Mouse (Mus musculus) limb, embryonic 13.5 days (tissue): Measurements from ENCODE around the gene Map1lc3a. TPM values are rescaled to one million over a fixed set of nuclear protein-coding genes. Genes with fewer than 3 reads are reported as not detected.

Source experiments
- ATAC-seq: fragments of 200-750 bp; cut with Nextera tagmentation; 2 replicates; pipeline ENCODE4 v1.8.0; 2017; ENCODE audit warnings: low read depth, moderate number of reproducible peaks, moderate TSS enrichment; ENCODE audit not compliant: low FRiP score
- H3K27ac ChIP-seq: fragments of 300-500 bp; sonication (generic); 2 replicates; pipeline ENCODE4 v1.5.1; 2015; ENCODE audit warnings: inconsistent platforms, mild to moderate bottlenecking, moderate library complexity
- H3K27me3 ChIP-seq: fragments of 300-500 bp; sonication (generic); 2 replicates; pipeline ENCODE4 v1.6.1; 2015; ENCODE audit warnings: mild to moderate bottlenecking, inconsistent platforms
- H3K36me3 ChIP-seq: fragments of 300-500 bp; sonication (generic); 2 replicates; pipeline ENCODE4 v1.6.1; 2015; ENCODE audit warnings: inconsistent platforms, mild to moderate bottlenecking, moderate library complexity
- H3K4me1 ChIP-seq: fragments of 300-500 bp; sonication (generic); 2 replicates; pipeline ENCODE4 v1.6.1; 2015; ENCODE audit warnings: inconsistent platforms
- H3K4me2 ChIP-seq: fragments of 300-500 bp; sonication (generic); replicated peaks from 2 replicates; pipeline ENCODE4 v1.6.1; 2015; ENCODE audit warnings: inconsistent platforms, mild to moderate bottlenecking, moderate library complexity
- H3K4me3 ChIP-seq: fragments of 300-500 bp; sonication (generic); 2 replicates; pipeline ENCODE4 v1.5.1; 2015; ENCODE audit warnings: moderate library complexity, mild to moderate bottlenecking, inconsistent platforms
- H3K9ac ChIP-seq: fragments of 300-500 bp; sonication (generic); 2 replicates; pipeline ENCODE4 v1.6.1; 2015; ENCODE audit warnings: mild to moderate bottlenecking, inconsistent platforms
- H3K9me3 ChIP-seq: fragments of 300-500 bp; sonication (generic); 2 replicates; pipeline ENCODE4 v1.6.1; 2016; ENCODE audit warnings: inconsistent platforms
- WGBS: fragments of 180-500 bp; shearing (Covaris S2); methylation state at CpG from one replicate; pipeline ENCODE4 v1.1.7; 2015; 5-methylcytosine and 5-hydroxymethylcytosine counted together
- polyA plus RNA-seq: library from polyadenylated mRNA; unstranded; fragments of >200 nt; fragmentation: Nextera tagmentation; extraction: Ambion mirVana; gene quantifications from 2 replicates; pipeline ENCODE4 v1.2.1, GENCODE M21; 2015

Map1lc3a gene
- polyA plus RNA-seq, 1 experiment from 2014 or later: 213 TPM

GRCm38 (mm10) chr2:155290066-155290465 lies 14.0 kb downstream of the Map1lc3a start:
- no peaks in the 10 kb centered on the region for H3K27me3 ChIP-seq
- H3K9me3 ChIP-seq: no peaks in the 10 kb centered on the region
- H3K27ac ChIP-seq: no peak overlapping the region
- no peak overlapping the region for H3K9ac ChIP-seq
- H3K4me1 ChIP-seq: no peaks in the 10 kb centered on the region
- WGBS: 93% methylated on average over 8 of the region's 8 CpGs
- no peak overlapping the region for H3K4me3 ChIP-seq
- ATAC-seq: no peak
- no peak overlapping the region for H3K4me2 ChIP-seq
- peaks cover 60% of the 10 kb centered on the region for H3K36me3 ChIP-seq

- H3K4me3 ChIP-seq: no peak overlapping the region
- no peak overlapping the region for H3K27ac ChIP-seq
- ATAC-seq: no peak
- no peaks in the 10 kb centered on the region for H3K27me3 ChIP-seq
- no peak overlapping the region for H3K9ac ChIP-seq
- H3K4me1 ChIP-seq: no peaks in the 10 kb centered on the region
- 81% methylated on average over 2 of the region's 2 CpGs for WGBS
- H3K9me3 ChIP-seq: no peaks in the 10 kb centered on the region
- no peak overlapping the region for H3K4me2 ChIP-seq
- peaks cover 87% of the 10 kb centered on the region for H3K36me3 ChIP-seq
Observed at GRCm38 (mm10) chr2:155293382-155293781, 17.3 kb downstream of the Map1lc3a start.

- H3K9me3 ChIP-seq: no peaks in the 10 kb centered on the region
- H3K9ac ChIP-seq: no peak overlapping the region
- no peak overlapping the region for H3K4me3 ChIP-seq
- H3K27ac ChIP-seq: no peak overlapping the region
- H3K36me3 ChIP-seq: peaks cover 93% of the 10 kb centered on the region
- ATAC-seq: no peak
- no peak overlapping the region for H3K4me2 ChIP-seq
- 92% methylated on average over 4 of the region's 4 CpGs for WGBS
- H3K27me3 ChIP-seq: no peaks in the 10 kb centered on the region
- H3K4me1 ChIP-seq: no peaks in the 10 kb centered on the region
Observed at GRCm38 (mm10) chr2:155293946-155294345, 17.8 kb downstream of the Map1lc3a start.

GRCm38 (mm10) chr2:155295453-155295852 lies 19.4 kb downstream of the Map1lc3a start:
- ATAC-seq: no peak
- H3K4me2 ChIP-seq: no peak overlapping the region
- 94% methylated on average over 6 of the region's 6 CpGs for WGBS

GRCm38 (mm10) chr2:155299563-155299962 lies 23.5 kb downstream of the Map1lc3a start:
- no peaks in the 10 kb centered on the region for H3K4me1 ChIP-seq
- H3K27me3 ChIP-seq: no peaks in the 10 kb centered on the region
- no peak for ATAC-seq
- no peak overlapping the region for H3K27ac ChIP-seq
- no peak overlapping the region for H3K4me2 ChIP-seq
- no peak overlapping the region for H3K9ac ChIP-seq
- H3K9me3 ChIP-seq: no peaks in the 10 kb centered on the region
- no peak overlapping the region for H3K4me3 ChIP-seq
- peaks cover 74% of the 10 kb centered on the region for H3K36me3 ChIP-seq
- WGBS: 83% methylated on average over 4 of the region's 4 CpGs

More at GRCm38 (mm10) chr2:155295453-155295852, 19.4 kb downstream of the Map1lc3a start:
- Histone ChIP-seq H3K4me3 (no peak overlapping the region), H3K36me3 (peaks cover 95% of the 10 kb centered on the region), H3K27ac (no peak overlapping the region), H3K9me3 (no peaks in the 10 kb centered on the region), H3K4me1 (no peaks in the 10 kb centered on the region), H3K9ac (no peak overlapping the region), H3K27me3 (no peaks in the 10 kb centered on the region)

- Histone ChIP-seq H3K27me3 (no peaks in the 10 kb centered on the region), H3K9ac (no peak overlapping the region), H3K27ac (no peak overlapping the region), H3K9me3 (no peaks in the 10 kb centered on the region), H3K4me1 (no peaks in the 10 kb centered on the region), H3K4me3 (no peak overlapping the region), H3K36me3 (peaks cover 41% of the 10 kb centered on the region), H3K4me2 (no peak overlapping the region)
- ATAC-seq: no peak
- 46% methylated on average over 3 of the region's 3 CpGs for WGBS
Observed at GRCm38 (mm10) chr2:155308936-155309592, 33.0 kb downstream of the Map1lc3a start.

GRCm38 (mm10) chr2:155313671-155314070 lies 37.6 kb downstream of the Map1lc3a start:
- Histone ChIP-seq H3K27ac (no peak overlapping the region), H3K4me2 (no peak overlapping the region), H3K27me3 (no peaks in the 10 kb centered on the region), H3K4me3 (no peak overlapping the region), H3K36me3 (peaks cover 40% of the 10 kb centered on the region), H3K9ac (no peak overlapping the region), H3K9me3 (no peaks in the 10 kb centered on the region), H3K4me1 (no peaks in the 10 kb centered on the region)
- 23% methylated on average over 6 of the region's 6 CpGs for WGBS
- no peak for ATAC-seq

- Histone ChIP-seq H3K36me3 (peaks cover 45% of the 10 kb centered on the region), H3K4me2 (no peak overlapping the region), H3K27me3 (no peaks in the 10 kb centered on the region), H3K9me3 (no peaks in the 10 kb centered on the region), H3K9ac (no peak overlapping the region), H3K4me3 (no peak overlapping the region), H3K27ac (no peak overlapping the region), H3K4me1 (no peaks in the 10 kb centered on the region)
- 83% methylated on average over 2 of the region's 2 CpGs for WGBS
- ATAC-seq: no peak
Observed at GRCm38 (mm10) chr2:155318618-155319017, 42.5 kb downstream of the Map1lc3a start.

GRCm38 (mm10) chr2:155320596-155320995 lies 44.5 kb downstream of the Map1lc3a start:
- ATAC-seq: no peak
- Histone ChIP-seq H3K4me1 (no peaks in the 10 kb centered on the region), H3K27me3 (no peaks in the 10 kb centered on the region), H3K27ac (no peak overlapping the region), H3K36me3 (peaks cover 45% of the 10 kb centered on the region), H3K4me3 (no peak overlapping the region), H3K9me3 (no peaks in the 10 kb centered on the region), H3K9ac (no peak overlapping the region), H3K4me2 (no peak overlapping the region)
- 83% methylated on average over 5 of the region's 5 CpGs for WGBS

GRCm38 (mm10) chr2:155326001-155326400 lies 49.9 kb downstream of the Map1lc3a start:
- no peak overlapping the region for H3K27ac ChIP-seq
- ATAC-seq: no peak
- no peaks in the 10 kb centered on the region for H3K27me3 ChIP-seq
- H3K36me3 ChIP-seq: peaks cover 43% of the 10 kb centered on the region
- no peak overlapping the region for H3K4me2 ChIP-seq
- no peaks in the 10 kb centered on the region for H3K4me1 ChIP-seq
- WGBS: 88% methylated on average over 4 of the region's 4 CpGs
- H3K9me3 ChIP-seq: no peaks in the 10 kb centered on the region
- no peak overlapping the region for H3K4me3 ChIP-seq
- no peak overlapping the region for H3K9ac ChIP-seq

Other genes with a start within 250 kb of the Map1lc3a start
- gene Ahcy, start 201.8 kb upstream of the Map1lc3a start, polyA plus RNA-seq: 73.1 and 73.4 TPM in 2 replicates
- 68.3 and 71.2 TPM in 2 replicates for gene Itch, start 142.8 kb upstream of the Map1lc3a start, polyA plus RNA-seq
- gene Dynlrb1, start 39.8 kb upstream of the Map1lc3a start, polyA plus RNA-seq: 484 and 488 TPM in 2 replicates
- 45.6 and 46.2 TPM in 2 replicates for gene Pigu, start 81.1 kb downstream of the Map1lc3a start, polyA plus RNA-seq
- gene Trp53inp2, start 104.8 kb downstream of the Map1lc3a start, polyA plus RNA-seq: 17.7 and 20.9 TPM in 2 replicates
- gene Ncoa6, start 197.6 kb downstream of the Map1lc3a start, polyA plus RNA-seq: 23.7 and 24.7 TPM in 2 replicates
- 13.0 and 13.2 TPM in 2 replicates for gene Acss2, start 241.7 kb downstream of the Map1lc3a start, polyA plus RNA-seq
- 7.5 and 9.2 TPM in 2 replicates for gene Ggt7, start 241.9 kb downstream of the Map1lc3a start, polyA plus RNA-seq